Mouse (Mus musculus) MEL-GATA-1-ER (cell line): ENCODE data around the gene Slit2.
A peak's percentile ranks its signal among the peaks of the same experiment; 100 is the strongest.

Experiments
- DNase-seq: peaks from one replicate; pipeline ENCODE4 v3.0.0-alpha.2; 2012; ENCODE audit warnings: low read depth; ENCODE audit errors: extremely low read depth

Slit2 gene

DNA sequence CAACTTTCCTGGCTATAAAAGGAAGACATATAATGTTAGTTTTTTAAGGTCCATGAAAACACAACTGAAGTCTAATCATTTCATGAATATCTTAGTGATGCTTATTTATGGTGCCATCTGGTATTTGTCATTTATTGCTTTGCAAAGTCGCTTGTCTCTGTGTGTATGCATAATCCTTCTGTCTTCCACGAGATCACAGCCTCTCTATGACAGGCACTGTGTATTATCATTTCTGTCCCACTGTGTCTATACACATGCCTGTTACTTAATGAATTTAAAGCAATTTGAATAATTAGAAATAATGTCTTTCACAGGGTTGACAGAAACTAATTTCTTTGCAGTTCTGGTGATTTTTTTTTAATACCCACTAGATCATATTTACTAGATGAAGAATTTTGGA is 242.6 kb downstream of the Slit2 start:
- no peak for DNase-seq

- no peak for DNase-seq
Measured at GRCm38 (mm10) chr5:48230430-48231080, 247.6 kb downstream of the Slit2 start.

DNA sequence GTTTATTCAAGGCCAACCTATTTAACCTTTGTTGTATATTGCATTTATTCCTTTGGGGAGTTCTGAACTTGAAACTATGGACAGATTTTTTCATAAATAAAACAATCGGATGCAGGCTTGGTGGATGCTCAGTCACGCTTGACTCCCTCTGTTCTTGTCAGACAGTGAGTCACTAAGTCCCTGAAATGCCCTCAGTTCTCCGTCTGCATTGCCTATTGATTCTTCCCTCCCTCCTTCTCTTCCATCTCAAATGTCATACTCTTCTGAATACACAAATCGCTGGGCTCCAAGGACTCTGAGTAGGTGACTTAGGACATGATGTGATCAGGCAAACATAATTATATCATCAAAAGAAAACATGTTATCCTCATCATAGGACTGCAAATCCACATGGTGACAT is 251.8 kb downstream of the Slit2 start:
- DNase-seq = no peak

DNA sequence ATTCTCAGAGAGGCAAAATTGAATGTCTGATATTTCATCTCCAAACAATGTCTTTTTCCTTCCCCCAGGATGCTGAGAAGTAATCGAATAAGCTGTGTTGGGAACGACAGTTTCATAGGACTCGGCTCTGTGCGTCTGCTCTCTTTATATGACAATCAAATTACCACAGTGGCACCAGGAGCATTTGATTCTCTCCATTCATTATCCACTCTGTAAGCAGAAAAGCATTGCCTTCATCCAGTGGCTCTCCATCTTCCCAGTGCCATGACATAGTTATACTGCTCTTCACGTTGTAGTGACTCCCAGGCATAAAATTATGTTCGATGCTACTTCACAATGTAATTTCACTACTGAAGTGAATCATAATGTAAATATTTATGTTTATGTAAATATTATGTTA is 252.3 kb downstream of the Slit2 start:
- no peak for DNase-seq

- DNase-seq = peak; percentile 11
Measured at GRCm38 (mm10) chr5:48240751-48241150, 257.8 kb downstream of the Slit2 start.

DNA sequence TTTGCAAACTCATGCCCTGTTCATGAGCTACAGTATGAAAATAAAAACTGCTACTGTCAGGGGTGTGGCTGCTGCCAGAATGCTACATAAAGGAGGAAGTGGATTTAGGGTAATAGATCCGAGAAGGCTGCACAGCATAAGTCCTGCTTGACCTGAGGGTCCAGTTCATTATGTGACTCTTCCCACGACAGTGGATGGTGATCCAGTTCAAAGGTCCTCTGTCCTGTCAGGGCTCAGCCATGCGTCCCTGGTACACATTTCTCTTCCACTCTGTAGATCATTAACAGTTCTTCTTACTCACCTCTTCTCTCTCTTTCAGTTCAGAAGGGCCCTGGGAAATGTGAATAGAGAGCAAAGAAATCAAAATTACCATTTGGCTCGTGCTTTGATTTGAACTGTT is 265.4 kb downstream of the Slit2 start:
- DNase-seq = no peak

DNA sequence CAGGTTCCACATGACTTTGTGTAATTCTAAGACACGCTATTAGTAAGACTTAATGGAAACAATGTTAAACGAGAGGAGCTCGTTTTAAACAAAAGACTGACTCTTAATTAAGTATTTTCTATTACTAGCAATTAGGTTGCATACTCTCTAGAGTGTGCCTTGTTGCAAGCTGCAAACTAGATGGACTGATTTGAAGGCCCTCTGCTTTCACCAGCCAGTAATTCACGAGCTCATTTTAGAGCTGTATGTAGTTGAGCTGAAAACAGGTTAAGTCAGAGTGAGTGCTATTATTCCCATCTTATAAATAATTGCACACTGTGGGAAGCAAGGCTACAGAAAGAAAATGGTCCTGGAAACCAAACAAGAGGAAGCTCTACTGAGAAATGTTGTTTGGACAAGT is 294.6 kb downstream of the Slit2 start:
- no peak for DNase-seq

- DNase-seq = no peak
Measured at GRCm38 (mm10) chr5:48301186-48301585, 318.2 kb downstream of the Slit2 start.

GRCm38 (mm10) chr5:48315057-48315602 is 332.2 kb downstream of the Slit2 start:
- DNase-seq = no peak

DNA sequence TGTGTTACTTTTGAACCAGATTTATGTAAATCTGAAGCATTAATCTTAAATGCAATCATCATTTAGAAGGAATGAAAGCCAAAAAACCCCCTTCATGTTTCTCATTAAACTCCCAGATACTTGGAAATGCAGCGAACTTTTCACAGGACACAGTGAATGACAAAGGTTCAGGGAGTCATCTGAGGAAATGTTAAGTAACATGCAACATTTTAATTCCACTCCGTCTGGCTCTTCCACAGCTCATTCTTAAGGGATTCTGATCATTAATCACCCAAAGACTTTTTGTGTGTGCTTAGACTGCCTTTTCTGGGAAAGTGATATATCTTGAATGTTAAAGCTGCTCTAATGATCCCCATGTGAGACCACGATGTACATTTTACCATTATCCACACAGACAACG is 337.7 kb downstream of the Slit2 start:
- DNase-seq = no peak

DNA sequence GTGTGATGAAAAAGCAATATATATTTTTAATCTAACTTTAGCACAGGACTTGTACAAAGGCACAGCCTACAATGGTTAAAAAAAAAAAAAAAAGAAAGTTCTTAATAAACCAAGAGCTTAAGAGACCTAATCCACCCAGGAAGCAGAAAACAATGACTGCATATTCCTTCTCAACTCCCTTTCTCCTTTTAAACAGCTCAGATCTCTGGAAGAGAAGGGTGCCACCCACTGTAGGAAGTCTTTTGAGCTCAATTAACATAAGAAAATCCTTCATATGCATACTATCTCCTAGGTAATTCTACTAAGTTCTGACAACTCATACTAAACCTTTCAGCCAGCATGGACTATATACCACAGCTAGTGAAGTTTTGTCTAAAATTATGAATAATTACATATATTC is 343.3 kb downstream of the Slit2 start:
- no peak for DNase-seq

DNA sequence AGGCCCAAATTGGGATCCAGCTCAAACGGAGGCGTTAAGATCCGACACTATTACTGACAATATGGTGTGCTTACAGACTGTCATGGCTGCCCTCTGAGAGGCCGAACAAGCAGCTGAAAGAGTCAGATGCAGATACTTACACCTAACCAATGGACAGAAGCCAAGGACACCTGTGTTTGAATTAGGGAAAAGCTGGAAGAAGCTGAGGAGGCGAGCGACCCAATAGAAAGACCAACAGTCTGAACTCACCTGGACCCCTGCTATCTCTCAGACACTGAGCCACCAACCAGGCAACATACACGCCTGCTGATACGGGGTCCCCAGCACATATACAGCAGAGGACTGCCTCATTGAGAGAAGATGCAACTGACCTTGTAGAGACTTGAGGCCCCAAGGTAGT is 344.7 kb downstream of the Slit2 start, which contains the start of gene 5730480H06Rik:
Gene 5730480H06Rik (plus strand): TSS at position 301 of the 400 bp plus-strand sequence.
- DNase-seq = no peak

DNA sequence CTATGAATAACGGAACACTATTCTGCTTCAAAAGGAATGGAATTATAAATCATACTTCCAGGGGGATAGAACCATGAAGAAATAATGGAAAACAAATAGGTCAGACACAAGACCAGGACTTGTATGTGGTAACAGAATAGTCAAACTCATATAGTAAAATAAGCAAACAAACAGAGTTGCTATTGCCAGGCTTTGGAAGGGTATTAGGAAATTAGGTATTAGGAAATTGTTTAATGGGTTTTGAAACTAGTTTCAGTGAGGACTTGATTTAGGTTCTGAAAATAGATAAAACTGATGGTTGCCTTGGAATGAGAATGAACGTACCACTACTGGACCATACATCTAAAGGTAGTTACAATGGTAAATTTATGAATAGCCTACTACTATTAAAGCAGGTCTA is 346.8 kb downstream of the Slit2 start:
- no peak for DNase-seq

DNA sequence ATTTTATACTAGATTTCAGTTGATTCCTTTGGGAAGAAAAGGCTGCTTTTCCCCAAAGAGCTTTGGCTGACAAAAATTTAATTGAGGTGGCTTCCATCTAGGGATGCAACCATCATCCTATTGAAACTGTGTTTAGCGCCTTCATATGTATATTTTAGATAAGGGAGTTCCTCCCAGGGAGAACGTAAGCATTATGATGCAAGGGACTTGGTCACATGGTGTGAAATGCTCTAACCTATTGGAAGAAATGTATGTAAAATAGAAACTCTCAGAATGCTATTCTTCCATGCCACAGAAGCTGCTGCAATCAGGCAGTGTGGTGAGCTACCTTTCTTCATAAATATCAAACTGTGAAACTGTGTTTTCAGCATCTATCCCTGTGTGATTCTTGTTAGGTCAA is 347.9 kb downstream of the Slit2 start:
- DNase-seq = no peak

GRCm38 (mm10) chr5:48331441-48331840 is 348.5 kb downstream of the Slit2 start:
- no peak for DNase-seq

DNA sequence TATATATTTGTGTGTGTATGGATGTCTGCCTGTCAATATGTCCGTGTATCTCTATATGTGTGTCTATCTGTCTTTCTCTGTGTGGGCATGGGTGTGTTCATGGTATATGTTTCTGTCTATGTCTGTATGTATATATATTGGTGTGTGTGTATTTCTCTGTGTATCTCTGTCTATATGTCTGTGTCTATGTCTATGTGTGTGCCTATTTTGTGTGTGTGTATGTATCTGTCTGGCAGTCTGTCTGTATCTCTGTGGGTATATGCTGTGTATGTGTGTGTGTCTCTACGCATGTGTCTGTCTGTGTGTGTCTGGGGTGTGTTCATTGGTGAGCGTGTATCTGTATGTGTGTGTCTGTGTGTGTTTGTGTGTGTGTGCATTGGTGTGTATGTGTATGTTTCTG is 350.5 kb downstream of the Slit2 start:
- DNase-seq = no peak

DNA sequence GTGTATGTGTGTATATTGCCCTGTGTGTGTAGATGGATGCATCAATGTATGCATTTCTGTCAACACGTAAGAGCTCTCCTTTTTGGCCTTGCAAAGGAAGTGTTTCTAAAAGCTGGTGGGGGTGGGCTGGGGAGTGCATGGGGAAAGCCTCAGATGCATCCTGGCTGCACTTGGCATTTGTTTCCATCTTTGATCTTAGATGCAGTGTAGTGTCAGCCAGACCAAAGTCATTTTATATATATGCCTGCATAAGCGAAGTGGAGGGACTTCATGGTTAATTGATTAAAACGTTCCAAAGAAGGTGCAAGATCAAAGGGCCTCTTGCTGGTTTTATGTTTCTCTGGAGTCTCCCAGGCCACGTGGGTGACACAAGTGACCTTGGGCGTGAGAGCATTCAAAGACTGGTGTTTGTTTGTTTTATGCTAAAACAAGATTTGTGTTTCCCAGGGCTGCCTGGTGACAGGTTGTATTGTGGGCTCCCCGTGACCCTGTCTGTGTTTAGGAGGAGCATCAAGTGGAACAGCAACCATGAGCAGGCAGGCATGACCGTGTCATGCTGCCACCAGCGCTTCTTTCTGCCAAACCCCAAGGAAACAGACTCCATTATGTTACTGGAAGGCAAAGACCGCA is 351.1 kb downstream of the Slit2 start:
- no peak for DNase-seq

DNA sequence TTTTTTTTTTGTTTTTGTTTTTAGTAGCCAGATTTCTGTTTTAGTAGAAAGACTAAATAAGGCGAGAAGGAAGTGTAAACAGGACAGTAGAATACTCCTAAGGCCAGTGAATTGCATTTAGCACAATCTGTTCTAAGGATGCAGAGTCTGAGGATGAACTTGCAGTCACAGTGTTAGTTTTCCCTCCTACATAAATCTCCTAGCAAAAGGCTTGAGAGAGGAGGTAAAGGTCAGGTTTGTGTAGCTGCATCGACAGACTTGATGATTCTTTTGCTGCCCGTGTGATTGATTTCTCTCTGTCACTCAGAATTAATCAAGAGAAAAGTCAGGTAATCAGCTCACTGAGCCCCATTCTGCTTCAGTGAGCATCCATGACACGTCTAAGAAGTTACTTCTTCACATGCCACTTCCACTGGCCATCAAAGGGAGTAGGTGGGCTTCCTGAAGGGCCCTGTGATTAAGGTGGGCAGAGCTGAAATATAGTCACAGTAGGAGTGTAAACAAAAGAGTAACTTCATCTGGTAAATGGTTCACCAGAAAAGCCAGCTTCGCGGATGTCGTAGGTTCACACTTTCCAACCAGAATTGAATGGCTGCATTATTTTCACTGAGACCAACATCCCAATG is 358.0 kb downstream of the Slit2 start:
- DNase-seq = no peak

- DNase-seq = peak; percentile 15
Measured at GRCm38 (mm10) chr5:48345095-48345982, 362.4 kb downstream of the Slit2 start.

GRCm38 (mm10) chr5:48345983-48346648 is 363.2 kb downstream of the Slit2 start:
- DNase-seq = no peak

GRCm38 (mm10) chr5:48349309-48349708 is 366.4 kb downstream of the Slit2 start:
- DNase-seq = peak; percentile 24
